8 mouse cellular contexts compared by ENCODE assay signal in genomic region chr8:86585532-86585931, GRCm38 (mm10). TPM values are rescaled to one million over a fixed set of nuclear protein-coding genes. Genes with fewer than 3 reads are reported as not detected.
DNase-seq lines count a peak whose midpoint lies in the region; ATAC-seq lines count a peak whose summit lies in the region.

No protein-coding gene starts in this region.

- DNase-seq in CD4-positive helper T cell, adult 2 months (ENCODE audit: low read depth, low spot score): peak; percentile 81
- DNase-seq in brain, adult 2 months (ENCODE audit: low read depth, low spot score): peak; percentile 97
- DNase-seq in liver: peak; percentile 69
- DNase-seq in spleen, postnatal 36 days (ENCODE audit: low spot score in 2 of 2): peak; percentile 47 to 55

- ATAC-seq in erythroblast, adult 5-6 weeks (replicated peaks; ENCODE audit: low FRiP score, poor library complexity, severe bottlenecking): peak; percentile 83
- ATAC-seq in heart, embryonic 12.5 days (ENCODE audit: insufficient number of reproducible peaks, low FRiP score): peak; percentile 66
- ATAC-seq in kidney, embryonic 16.5 days (ENCODE audit: low FRiP score, low TSS enrichment): peak; percentile 76; the same call in 1 of the 2 replicates
- ATAC-seq in monocyte, adult 5-6 weeks (replicated peaks; ENCODE audit: insufficient number of reproducible peaks, low FRiP score, low TSS enrichment, poor library complexity, severe bottlenecking): peak; percentile 80

- no peaks in the 10 kb centered on the region for H3K4me1 ChIP-seq in heart, embryonic 12.5 days (replicated peaks)
- H3K4me1 ChIP-seq in kidney, embryonic 16.5 days (ENCODE audit: insufficient read depth, low read length): no peaks in the 10 kb centered on the region

- 3% methylated on average over 16 of the region's 16 CpGs for WGBS in heart, embryonic 12.5 days
- 3% methylated on average over 16 of the region's 16 CpGs for WGBS in kidney, embryonic 16.5 days

- no peak overlapping the region for H3K27ac ChIP-seq in heart, embryonic 12.5 days (ENCODE audit: poor library complexity, severe bottlenecking)
- H3K27ac ChIP-seq in kidney, embryonic 16.5 days (ENCODE audit: low read length): no peak overlapping the region

- no peaks in the 10 kb centered on the region; the same call in 1 of the 2 replicates for H3K27me3 ChIP-seq in heart, embryonic 12.5 days (replicated peaks)
- H3K27me3 ChIP-seq in kidney, embryonic 16.5 days (ENCODE audit: insufficient read depth, low read length): no peaks in the 10 kb centered on the region

- H3K4me3 ChIP-seq in heart, embryonic 12.5 days: peak overlapping the region; percentile 57
- H3K4me3 ChIP-seq in kidney, embryonic 16.5 days (ENCODE audit: low read length): peak overlapping the region; percentile 41

- peak overlapping the region; percentile 87 for H3K4me2 ChIP-seq in heart, embryonic 12.5 days
- H3K4me2 ChIP-seq in kidney, embryonic 16.5 days (replicated peaks; ENCODE audit: low read depth, low read length): peak overlapping the region; percentile 55

- H3K9me3 ChIP-seq in heart, embryonic 12.5 days (replicated peaks): no peaks in the 10 kb centered on the region
- no peaks in the 10 kb centered on the region for H3K9me3 ChIP-seq in kidney, embryonic 16.5 days (ENCODE audit: low read length)

- no peaks in the 10 kb centered on the region for H3K36me3 ChIP-seq in heart, embryonic 12.5 days
- H3K36me3 ChIP-seq in kidney, embryonic 16.5 days (ENCODE audit: insufficient read depth, low read length): no peaks in the 10 kb centered on the region

- H3K9ac ChIP-seq in heart, embryonic 12.5 days: peak overlapping the region; percentile 57; the same call in 1 of the 2 replicates
- H3K9ac ChIP-seq in kidney, embryonic 16.5 days (replicated peaks; ENCODE audit: low read length): no peak overlapping the region; the same call in 1 of the 2 replicates

RNA-seq across cellular contexts. Expression of gene Abcc12, which starts 5.0 kb away (rescaled TPM):
- total RNA-seq in erythroblast, adult 5-6 weeks (2015; ENCODE audit: low replicate concordance): not detected in 2 replicates
- not detected in 2 replicates for total RNA-seq in erythroblast, adult 5-6 weeks (2017; ENCODE audit: low replicate concordance)
- polyA plus RNA-seq in heart, embryonic 12.5 days (2016; fragmentation: Nextera tagmentation; extraction: Ambion mirVana): not detected in 2 replicates
- 0.05 and 0.06 TPM in 2 replicates for polyA plus RNA-seq in kidney, embryonic 16.5 days (2015; fragmentation: Nextera tagmentation; extraction: Ambion mirVana)
- total RNA-seq in monocyte, adult 5-6 weeks (2017): not detected in 3 replicates

RNA-seq across cellular contexts. Expression of gene Lonp2, which starts 38.3 kb away (rescaled TPM):
- 8.3 and 18.8 TPM in 2 replicates for total RNA-seq in erythroblast, adult 5-6 weeks (2015; ENCODE audit: low replicate concordance)
- total RNA-seq in erythroblast, adult 5-6 weeks (2017; ENCODE audit: low replicate concordance): 15.8 and 22.2 TPM in 2 replicates
- 69.9 and 78.1 TPM in 2 replicates for polyA plus RNA-seq in heart, embryonic 12.5 days (2016; fragmentation: Nextera tagmentation; extraction: Ambion mirVana)
- polyA plus RNA-seq in kidney, embryonic 16.5 days (2015; fragmentation: Nextera tagmentation; extraction: Ambion mirVana): 74.9 and 77.6 TPM in 2 replicates
- total RNA-seq in monocyte, adult 5-6 weeks (2017): 61.5 to 94.5 TPM (median 63.1 TPM) in 3 replicates
